Mouse (Mus musculus) embryonic facial prominence, embryonic 14.5 days (tissue): Measurements from ENCODE around the gene Pla2r1. TPM values are rescaled to one million over a fixed set of nuclear protein-coding genes. Genes with fewer than 3 reads are reported as not detected.

ENCODE experiments used
- ATAC-seq: fragments of 200-750 bp; cut with Nextera tagmentation; 2 replicates; pipeline ENCODE4 v1.8.0; 2017; ENCODE audit warnings: low read depth, moderate number of reproducible peaks, moderate TSS enrichment
- DNase-seq: peaks from one replicate; pipeline ENCODE4 v3.0.0-alpha.2; 2015; ENCODE audit warnings: low spot score
- H3K27ac ChIP-seq: fragments of 300-500 bp; sonication (generic); replicated peaks from 2 replicates; pipeline ENCODE4 v1.5.1; 2014; ENCODE audit warnings: low read depth, mild to moderate bottlenecking, low read length, moderate library complexity
- H3K27me3 ChIP-seq: fragments of 300-500 bp; sonication (generic); replicated peaks from 2 replicates; pipeline ENCODE4 v1.6.1; 2014; ENCODE audit warnings: low read length; ENCODE audit not compliant: control insufficient read depth, insufficient read depth
- H3K36me3 ChIP-seq: fragments of 300-500 bp; sonication (generic); 2 replicates; pipeline ENCODE4 v1.6.1; 2014; ENCODE audit warnings: low read length, mixed read lengths; ENCODE audit not compliant: control insufficient read depth, insufficient read depth
- H3K4me1 ChIP-seq: fragments of 300-500 bp; sonication (generic); 2 replicates; pipeline ENCODE4 v1.6.1; 2014; ENCODE audit warnings: antibody characterized with exemption, low read length; ENCODE audit not compliant: control insufficient read depth, insufficient read depth
- H3K4me2 ChIP-seq: fragments of 300-500 bp; sonication (generic); 2 replicates; pipeline ENCODE4 v1.6.1; 2014; ENCODE audit warnings: low read depth, mild to moderate bottlenecking, low read length, moderate library complexity, mixed read lengths
- H3K4me3 ChIP-seq: fragments of 300-500 bp; sonication (generic); 2 replicates; pipeline ENCODE4 v1.5.1; 2014; ENCODE audit warnings: low read depth, mild to moderate bottlenecking, low read length
- H3K9ac ChIP-seq: fragments of 300-500 bp; sonication (generic); 2 replicates; pipeline ENCODE4 v1.6.1; 2014; ENCODE audit warnings: low read depth, mild to moderate bottlenecking, low read length, moderate library complexity, mixed read lengths
- H3K9me3 ChIP-seq: fragments of 300-500 bp; sonication (generic); 2 replicates; pipeline ENCODE4 v1.6.1; 2016; ENCODE audit warnings: low read length; ENCODE audit not compliant: control insufficient read depth
- WGBS: fragments of 180-500 bp; shearing (Covaris S2); extraction: QIAGEN DNeasy Blood & Tissue Kit; methylation state at CpG from one replicate; pipeline ENCODE4 v1.1.7; 2014; 5-methylcytosine and 5-hydroxymethylcytosine counted together
- polyA plus RNA-seq: library from polyadenylated mRNA; unstranded; fragments of >200 nt; fragmentation: Nextera tagmentation; extraction: Ambion mirVana; gene quantifications from 2 replicates; pipeline ENCODE4 v1.2.1, GENCODE M21; 2014

Pla2r1 gene
- polyA plus RNA-seq, 1 experiment from 2014 or later: 2.5 TPM

DNA sequence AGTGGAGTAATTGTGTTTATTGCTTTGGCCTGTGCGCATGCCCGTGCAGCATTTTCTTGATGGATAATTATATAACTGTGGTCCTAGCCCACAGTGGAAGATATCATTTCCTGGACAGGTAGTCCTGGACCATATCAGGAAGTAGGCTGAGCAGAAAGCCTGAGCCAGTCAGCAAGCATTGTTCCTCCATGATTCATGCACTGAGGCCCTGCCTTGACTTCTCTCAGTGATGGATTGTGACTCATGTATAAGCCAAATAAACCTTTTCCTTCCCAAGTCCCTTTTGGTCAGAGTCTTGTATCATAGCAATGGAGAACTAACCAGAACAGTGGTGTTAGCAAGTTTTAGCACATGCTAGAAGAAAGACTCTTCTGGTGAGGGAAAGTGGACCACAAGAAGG, 3.3 kb downstream of the Pla2r1 start:
- no peak for DNase-seq
- Histone ChIP-seq H3K4me2 (no peak overlapping the region), H3K4me3 (no peak overlapping the region), H3K4me1 (0 out of 2 replicates have a peak, but pooled peaks cover 4% of the 10 kb centered on the region), H3K9me3 (no peaks in the 10 kb centered on the region), H3K27ac (no peak overlapping the region), H3K36me3 (no peaks in the 10 kb centered on the region), H3K27me3 (no peaks in the 10 kb centered on the region), H3K9ac (no peak overlapping the region)
- 86% methylated on average over 2 of the region's 2 CpGs for WGBS
- ATAC-seq: no peak

DNA sequence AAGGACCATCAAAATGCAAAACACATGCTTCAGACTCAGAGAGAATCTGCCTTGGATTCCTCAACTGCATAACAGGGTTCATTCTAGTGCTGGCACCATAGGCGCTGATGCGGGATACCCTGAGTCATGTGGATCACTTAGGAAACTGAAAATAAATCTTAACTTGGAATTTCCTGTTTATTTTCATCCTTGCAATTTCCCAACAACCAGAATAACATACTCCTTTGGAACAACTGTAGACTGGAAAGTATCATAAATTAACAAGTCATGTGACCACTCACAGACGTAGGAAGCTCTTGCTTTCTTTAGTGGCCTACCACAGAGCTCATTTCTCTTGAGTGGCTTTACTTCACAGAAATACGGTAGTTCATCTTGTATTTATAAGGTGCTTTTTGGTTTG, 7.0 kb downstream of the Pla2r1 start:
- H3K36me3 ChIP-seq: no peaks in the 10 kb centered on the region
- H3K4me3 ChIP-seq: no peak overlapping the region
- no peak overlapping the region for H3K4me2 ChIP-seq
- no peaks in the 10 kb centered on the region for H3K27me3 ChIP-seq
- H3K9ac ChIP-seq: no peak overlapping the region
- 0 out of 2 replicates have a peak, but pooled peaks cover 4% of the 10 kb centered on the region for H3K4me1 ChIP-seq
- ATAC-seq (no peak), DNase-seq (peak; percentile 41)
- 73% methylated on average over 4 of the region's 4 CpGs for WGBS
- no peak overlapping the region; the same call in 1 of the 2 replicates for H3K27ac ChIP-seq
- no peaks in the 10 kb centered on the region for H3K9me3 ChIP-seq

DNA sequence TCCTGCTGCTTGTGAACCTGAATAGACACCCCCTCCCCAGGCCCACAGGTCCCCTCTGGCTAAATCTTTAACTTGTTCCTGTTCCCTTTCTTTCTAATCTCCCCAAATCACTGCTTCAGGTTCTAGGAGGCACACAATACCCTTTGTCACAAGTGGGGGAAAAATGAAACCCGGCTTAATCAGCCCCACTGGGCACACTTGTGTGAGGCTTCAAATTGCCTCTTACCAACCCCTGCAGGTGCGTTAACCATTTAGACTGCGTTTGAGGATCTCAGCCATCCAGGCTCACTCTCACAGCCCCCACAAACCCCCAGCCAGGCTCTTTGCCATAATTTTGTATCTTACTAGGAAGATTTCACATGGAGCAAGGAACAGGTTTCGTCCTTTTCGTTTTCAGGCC, 9.1 kb downstream of the Pla2r1 start:
- WGBS: 41% methylated on average over 5 of the region's 5 CpGs
- Histone ChIP-seq H3K4me1 (0 out of 2 replicates have a peak, but pooled peaks cover 4% of the 10 kb centered on the region), H3K36me3 (no peaks in the 10 kb centered on the region), H3K27ac (peak overlapping the region; percentile 22; the same call in 1 of the 2 replicates), H3K9me3 (no peaks in the 10 kb centered on the region), H3K27me3 (no peaks in the 10 kb centered on the region), H3K9ac (no peak overlapping the region), H3K4me2 (no peak overlapping the region; the same call in 1 of the 2 replicates), H3K4me3 (no peak overlapping the region)
- DNase-seq (peak; percentile 66), ATAC-seq (peak; percentile 81; the same call in 1 of the 2 replicates)

DNA sequence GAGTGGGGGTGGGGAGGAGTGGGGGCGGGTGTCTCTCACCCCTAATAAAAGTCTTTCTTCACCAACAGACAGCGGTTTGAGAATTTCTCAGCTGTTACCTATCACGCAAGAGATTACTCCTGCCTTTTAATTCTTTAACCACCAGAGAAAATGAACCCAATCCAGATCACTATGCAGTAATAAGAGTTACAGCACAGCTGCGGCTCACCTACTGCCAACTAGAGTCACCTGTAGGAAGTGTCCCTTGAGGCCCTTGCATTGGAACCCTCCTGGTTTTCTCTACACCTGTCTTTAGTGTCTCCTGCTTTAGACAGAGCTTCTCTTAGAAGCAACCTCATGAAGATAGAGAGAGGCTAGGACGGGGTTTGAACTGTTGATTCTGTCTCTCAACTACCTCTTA, 11.4 kb downstream of the Pla2r1 start:
- peak; percentile 66 for ATAC-seq

DNA sequence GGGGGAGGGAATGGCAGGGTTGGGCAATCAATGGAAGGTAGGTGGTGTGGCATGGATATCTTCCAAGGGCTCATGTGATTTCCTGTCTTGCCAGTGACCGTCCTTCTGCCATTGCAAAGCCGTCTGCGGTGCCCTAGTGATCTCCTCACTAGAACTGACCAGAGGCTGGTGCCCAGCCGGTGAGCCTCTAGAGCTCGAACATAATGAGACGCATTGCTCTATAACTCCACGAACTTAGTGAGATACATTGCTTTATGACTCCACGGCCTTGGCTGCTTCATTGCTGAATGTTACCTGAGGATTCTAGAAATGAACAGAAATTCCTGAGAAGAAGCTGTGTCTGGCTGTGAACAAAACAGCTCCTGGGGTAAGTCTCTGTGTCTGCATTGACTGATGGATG, 12.8 kb downstream of the Pla2r1 start:
- WGBS: 94% methylated on average over 8 of the region's 8 CpGs
- H3K4me1 ChIP-seq: 0 out of 2 replicates have a peak, but pooled peaks cover under 1% of the 10 kb centered on the region
- no peak for ATAC-seq
- H3K9me3 ChIP-seq: no peaks in the 10 kb centered on the region
- no peak overlapping the region for H3K9ac ChIP-seq
- H3K4me3 ChIP-seq: no peak overlapping the region
- H3K4me2 ChIP-seq: no peak overlapping the region
- H3K36me3 ChIP-seq: no peaks in the 10 kb centered on the region
- H3K27me3 ChIP-seq: no peaks in the 10 kb centered on the region
- DNase-seq: no peak
- no peak overlapping the region for H3K27ac ChIP-seq

More for the DNA sequence above, 11.4 kb downstream of the Pla2r1 start:
- H3K4me2 ChIP-seq: no peak overlapping the region
- H3K27ac ChIP-seq: no peak overlapping the region
- 0 out of 2 replicates have a peak, but pooled peaks cover 4% of the 10 kb centered on the region for H3K4me1 ChIP-seq
- H3K4me3 ChIP-seq: no peak overlapping the region
- H3K36me3 ChIP-seq: no peaks in the 10 kb centered on the region
- no peak overlapping the region for H3K9ac ChIP-seq
- no peaks in the 10 kb centered on the region for H3K9me3 ChIP-seq
- DNase-seq: peak; percentile 56
- 47% methylated on average over 5 of the region's 5 CpGs for WGBS
- H3K27me3 ChIP-seq: no peaks in the 10 kb centered on the region

DNA sequence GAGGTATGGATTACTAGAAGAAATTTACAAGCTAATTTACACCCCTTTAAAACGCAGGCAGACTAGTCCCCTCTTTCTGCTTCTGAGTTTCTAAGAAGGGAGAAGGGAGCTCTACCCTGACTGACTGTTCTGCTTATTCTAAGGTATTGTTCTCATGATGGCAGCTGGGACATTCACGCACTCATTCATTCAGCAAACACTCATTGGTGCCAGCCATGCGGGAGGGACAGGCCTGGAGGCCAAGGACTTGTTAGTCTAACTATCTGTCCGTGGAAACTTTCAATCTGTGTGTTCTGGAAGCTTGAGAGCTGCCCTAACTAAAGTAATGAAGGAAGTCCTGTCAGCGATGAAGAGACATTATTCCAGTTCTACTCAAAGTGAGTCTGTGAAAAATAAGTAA, 14.4 kb downstream of the Pla2r1 start:
- no peak for DNase-seq
- no peaks in the 10 kb centered on the region for H3K36me3 ChIP-seq

DNA sequence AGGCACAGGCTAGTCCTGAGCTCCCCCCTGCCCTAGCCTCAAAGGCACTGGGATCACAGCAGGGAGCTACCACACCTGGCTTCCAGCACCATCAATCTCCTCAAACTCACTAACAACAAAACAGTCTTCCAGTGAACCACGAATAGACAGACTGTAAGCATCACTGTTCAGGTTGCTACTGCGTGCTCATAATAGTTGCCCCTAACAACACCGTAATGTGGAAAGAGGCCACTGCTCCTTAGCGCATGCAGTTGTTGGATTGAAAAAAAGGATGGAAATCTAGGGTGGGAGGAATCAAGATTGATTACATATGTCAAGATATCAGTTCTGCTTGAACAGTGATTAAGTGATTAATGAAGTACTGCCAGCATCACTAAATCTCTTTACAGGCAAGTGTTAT, 14.8 kb downstream of the Pla2r1 start:
- no peaks in the 10 kb centered on the region for H3K9me3 ChIP-seq
- no peak for DNase-seq
- WGBS: 84% methylated on average over 4 of the region's 4 CpGs

More for the DNA sequence above, 14.4 kb downstream of the Pla2r1 start:
- Histone ChIP-seq H3K4me3 (no peak overlapping the region), H3K27me3 (no peaks in the 10 kb centered on the region), H3K9me3 (no peaks in the 10 kb centered on the region), H3K4me2 (no peak overlapping the region), H3K9ac (no peak overlapping the region), H3K27ac (no peak overlapping the region), H3K4me1 (no peaks in the 10 kb centered on the region)
- 74% methylated on average over 5 of the region's 5 CpGs for WGBS
- no peak for ATAC-seq

DNA sequence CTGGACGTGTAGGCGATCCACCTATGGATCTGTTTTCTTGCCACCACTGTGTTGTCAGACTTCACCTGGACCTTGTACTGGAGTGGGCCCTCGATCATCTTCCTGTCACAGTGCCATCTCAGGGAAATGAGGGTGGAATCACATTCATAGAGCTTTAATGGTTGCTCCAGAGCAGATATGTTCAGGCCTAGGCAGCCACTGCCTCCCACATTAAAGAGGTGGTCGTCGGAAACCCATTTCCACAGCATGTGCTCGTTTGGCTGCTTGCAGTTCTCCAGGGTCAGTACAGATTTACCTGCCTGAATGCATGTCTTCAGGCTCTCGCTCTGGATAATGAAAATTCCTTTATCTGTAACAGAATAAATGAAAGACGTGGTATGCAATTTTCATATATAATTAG, 18.4 kb downstream of the Pla2r1 start:
- ATAC-seq: no peak
- Histone ChIP-seq H3K4me3 (no peak overlapping the region), H3K4me2 (no peak overlapping the region), H3K9ac (no peak overlapping the region), H3K27me3 (no peaks in the 10 kb centered on the region), H3K9me3 (no peaks in the 10 kb centered on the region), H3K36me3 (no peaks in the 10 kb centered on the region), H3K4me1 (no peaks in the 10 kb centered on the region), H3K27ac (no peak overlapping the region)
- 82% methylated on average over 8 of the region's 8 CpGs for WGBS
- no peak for DNase-seq

More for the DNA sequence above, 14.8 kb downstream of the Pla2r1 start:
- Histone ChIP-seq H3K9ac (no peak overlapping the region), H3K4me3 (no peak overlapping the region), H3K27ac (no peak overlapping the region), H3K27me3 (no peaks in the 10 kb centered on the region), H3K4me2 (no peak overlapping the region), H3K4me1 (no peaks in the 10 kb centered on the region), H3K36me3 (no peaks in the 10 kb centered on the region)
- no peak for ATAC-seq

DNA sequence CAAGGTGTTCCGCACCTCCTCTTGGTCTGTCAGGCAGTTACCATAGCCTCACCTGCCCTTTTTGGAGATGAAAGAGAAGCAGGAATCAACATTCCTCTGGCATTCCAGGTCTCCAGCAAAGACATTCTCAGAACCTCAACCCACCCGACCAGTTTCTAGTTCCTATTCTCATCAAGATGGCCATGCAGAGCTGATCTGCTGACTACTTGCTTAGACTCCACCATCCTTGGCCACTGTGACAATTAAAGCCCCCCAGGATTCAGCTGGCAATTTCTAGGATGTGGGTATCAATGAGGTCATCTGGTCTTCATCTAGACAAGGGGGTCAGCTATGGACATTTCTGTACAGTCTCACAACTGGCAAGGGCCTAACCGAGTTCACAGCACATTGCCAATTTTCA, 20.1 kb downstream of the Pla2r1 start:
- no peaks in the 10 kb centered on the region for H3K4me1 ChIP-seq
- no peak for DNase-seq

More for the DNA sequence above, 20.1 kb downstream of the Pla2r1 start:
- H3K27me3 ChIP-seq: no peaks in the 10 kb centered on the region
- no peaks in the 10 kb centered on the region for H3K9me3 ChIP-seq
- WGBS: 70% methylated on average over 3 of the region's 3 CpGs
- no peak overlapping the region for H3K9ac ChIP-seq
- H3K36me3 ChIP-seq: no peaks in the 10 kb centered on the region
- no peak overlapping the region for H3K4me3 ChIP-seq
- H3K4me2 ChIP-seq: no peak overlapping the region
- H3K27ac ChIP-seq: no peak overlapping the region
- ATAC-seq: no peak
